Mouse (Mus musculus) midbrain, embryonic 14.5 days (tissue): ENCODE results near the gene Auh. TPM values are rescaled to one million over a fixed set of nuclear protein-coding genes. Genes with fewer than 3 reads are reported as not detected.

Source experiments
- ATAC-seq: fragments of 200-750 bp; cut with Nextera tagmentation; 2 replicates; pipeline ENCODE4 v1.8.0; 2017; ENCODE audit warnings: moderate number of reproducible peaks, moderate library complexity; ENCODE audit not compliant: low FRiP score, low TSS enrichment
- DNase-seq: peaks from one replicate; pipeline ENCODE4 v3.0.0-alpha.2; 2015
- H3K27ac ChIP-seq: fragments of 300-500 bp; sonication (generic); replicated peaks from 2 replicates; pipeline ENCODE4 v1.5.1; 2014; ENCODE audit warnings: mild to moderate bottlenecking, low read depth, low read length, moderate library complexity
- H3K27me3 ChIP-seq: fragments of 300-500 bp; sonication (generic); 2 replicates; pipeline ENCODE4 v1.6.1; 2014; ENCODE audit warnings: low read length, control low read depth, mixed read lengths; ENCODE audit not compliant: control insufficient read depth, insufficient read depth
- H3K36me3 ChIP-seq: fragments of 300-500 bp; sonication (generic); 2 replicates; pipeline ENCODE4 v1.6.1; 2014; ENCODE audit warnings: low read length, control low read depth; ENCODE audit not compliant: control insufficient read depth, insufficient read depth
- H3K4me1 ChIP-seq: fragments of 300-500 bp; sonication (generic); 2 replicates; pipeline ENCODE4 v1.6.1; 2014; ENCODE audit warnings: mild to moderate bottlenecking, antibody characterized with exemption, low read length, control low read depth; ENCODE audit not compliant: control insufficient read depth, insufficient read depth
- H3K4me2 ChIP-seq: fragments of 300-500 bp; sonication (generic); 2 replicates; pipeline ENCODE4 v1.6.1; 2014; ENCODE audit warnings: mild to moderate bottlenecking, low read length, moderate library complexity
- H3K4me3 ChIP-seq: fragments of 300-500 bp; sonication (generic); replicated peaks from 2 replicates; pipeline ENCODE4 v1.5.1; 2014; ENCODE audit warnings: low read depth, low read length
- H3K9ac ChIP-seq: fragments of 300-500 bp; sonication (generic); replicated peaks from 2 replicates; pipeline ENCODE4 v1.6.1; 2014; ENCODE audit warnings: mild to moderate bottlenecking, low read length, moderate library complexity
- H3K9me3 ChIP-seq: fragments of 300-500 bp; sonication (generic); 2 replicates; pipeline ENCODE4 v1.6.1; 2016; ENCODE audit warnings: low read length, control low read depth, mixed read lengths; ENCODE audit not compliant: control insufficient read depth
- WGBS: fragments of 180-500 bp; shearing (Covaris S2); extraction: QIAGEN DNeasy Blood & Tissue Kit; methylation state at CpG from one replicate; pipeline ENCODE4 v1.1.7; 2014; 5-methylcytosine and 5-hydroxymethylcytosine counted together
- polyA plus RNA-seq: library from polyadenylated mRNA; unstranded; fragments of >200 nt; fragmentation: Nextera tagmentation; extraction: Ambion mirVana; gene quantifications from 2 replicates; pipeline ENCODE4 v1.2.1, GENCODE M21; 2014

Gene Auh
- polyA plus RNA-seq, 1 experiment from 2014 or later = 49.5 TPM

GRCm38 (mm10) chr13:52972626-52973025 lies 43.1 kb upstream of the Auh start:
- no peak for ATAC-seq

GRCm38 (mm10) chr13:52970876-52971275 lies 41.4 kb upstream of the Auh start:
- H3K4me1 ChIP-seq = 0 out of 2 replicates have a peak, but pooled peaks cover 3% of the 10 kb centered on the region
- DNase-seq (no peak), ATAC-seq (no peak)
- H3K27ac ChIP-seq = no peak overlapping the region
- no peak overlapping the region for H3K9ac ChIP-seq
- H3K9me3 ChIP-seq = no peaks in the 10 kb centered on the region
- WGBS = 93% methylated on average over 6 of the region's 6 CpGs
- no peak overlapping the region for H3K4me2 ChIP-seq
- no peaks in the 10 kb centered on the region for H3K27me3 ChIP-seq
- peaks cover 28% of the 10 kb centered on the region for H3K36me3 ChIP-seq
- H3K4me3 ChIP-seq = no peak overlapping the region

More at GRCm38 (mm10) chr13:52972626-52973025, 43.1 kb upstream of the Auh start:
- no peak for DNase-seq
- no peak overlapping the region for H3K27ac ChIP-seq
- peaks cover 20% of the 10 kb centered on the region for H3K4me1 ChIP-seq
- H3K9me3 ChIP-seq = no peaks in the 10 kb centered on the region
- H3K4me2 ChIP-seq = no peak overlapping the region
- no peak overlapping the region for H3K9ac ChIP-seq
- H3K36me3 ChIP-seq = peaks cover 11% of the 10 kb centered on the region
- no peak overlapping the region for H3K4me3 ChIP-seq
- peaks cover 3% of the 10 kb centered on the region; the same call in 1 of the 2 replicates for H3K27me3 ChIP-seq
- WGBS = 93% methylated on average over 3 of the region's 3 CpGs

GRCm38 (mm10) chr13:52962922-52963321 lies 33.4 kb upstream of the Auh start:
- H3K27me3 ChIP-seq = no peaks in the 10 kb centered on the region
- DNase-seq = no peak
- H3K36me3 ChIP-seq = peaks cover 34% of the 10 kb centered on the region
- no peak overlapping the region for H3K4me2 ChIP-seq
- no peaks in the 10 kb centered on the region for H3K9me3 ChIP-seq
- H3K4me3 ChIP-seq = no peak overlapping the region
- H3K9ac ChIP-seq = no peak overlapping the region
- H3K27ac ChIP-seq = no peak overlapping the region
- no peaks in the 10 kb centered on the region for H3K4me1 ChIP-seq
- ATAC-seq = no peak
- WGBS = 90% methylated on average over 4 of the region's 4 CpGs

GRCm38 (mm10) chr13:52962361-52962760 lies 32.9 kb upstream of the Auh start:
- no peak overlapping the region for H3K9ac ChIP-seq
- peaks cover 28% of the 10 kb centered on the region for H3K36me3 ChIP-seq
- DNase-seq = no peak
- no peak for ATAC-seq
- H3K4me2 ChIP-seq = no peak overlapping the region
- H3K27ac ChIP-seq = no peak overlapping the region
- H3K4me3 ChIP-seq = no peak overlapping the region
- H3K9me3 ChIP-seq = no peaks in the 10 kb centered on the region
- H3K27me3 ChIP-seq = no peaks in the 10 kb centered on the region
- H3K4me1 ChIP-seq = no peaks in the 10 kb centered on the region
- 91% methylated on average over 6 of the region's 6 CpGs for WGBS

GRCm38 (mm10) chr13:52953779-52954553 lies 24.5 kb upstream of the Auh start:
- DNase-seq (no peak), ATAC-seq (no peak)
- no peaks in the 10 kb centered on the region for H3K4me1 ChIP-seq
- H3K27ac ChIP-seq = no peak overlapping the region
- WGBS = 64% methylated on average over 6 of the region's 6 CpGs
- no peak overlapping the region for H3K4me2 ChIP-seq
- no peaks in the 10 kb centered on the region for H3K27me3 ChIP-seq
- no peaks in the 10 kb centered on the region for H3K36me3 ChIP-seq
- H3K9ac ChIP-seq = no peak overlapping the region
- no peak overlapping the region for H3K4me3 ChIP-seq
- no peaks in the 10 kb centered on the region for H3K9me3 ChIP-seq

GRCm38 (mm10) chr13:52949211-52949610 lies 19.7 kb upstream of the Auh start:
- Histone ChIP-seq H3K9me3 (no peaks in the 10 kb centered on the region), H3K27me3 (no peaks in the 10 kb centered on the region), H3K27ac (no peak overlapping the region), H3K4me2 (no peak overlapping the region), H3K4me3 (no peak overlapping the region), H3K36me3 (no peaks in the 10 kb centered on the region), H3K9ac (no peak overlapping the region), H3K4me1 (no peaks in the 10 kb centered on the region)
- no peak for DNase-seq
- no peak for ATAC-seq
- 90% methylated on average over 3 of the region's 3 CpGs for WGBS

GRCm38 (mm10) chr13:52947545-52947944 lies 18.1 kb upstream of the Auh start:
- no peak overlapping the region for H3K9ac ChIP-seq

GRCm38 (mm10) chr13:52945769-52946168 lies 16.3 kb upstream of the Auh start:
- Histone ChIP-seq H3K9me3 (no peaks in the 10 kb centered on the region), H3K9ac (no peak overlapping the region), H3K27ac (no peak overlapping the region), H3K4me2 (no peak overlapping the region), H3K4me3 (no peak overlapping the region), H3K4me1 (no peaks in the 10 kb centered on the region), H3K36me3 (no peaks in the 10 kb centered on the region), H3K27me3 (no peaks in the 10 kb centered on the region)
- WGBS = 87% methylated on average over 9 of the region's 9 CpGs
- ATAC-seq = no peak
- no peak for DNase-seq

More at GRCm38 (mm10) chr13:52947545-52947944, 18.1 kb upstream of the Auh start:
- DNase-seq (no peak), ATAC-seq (no peak)
- Histone ChIP-seq H3K27ac (no peak overlapping the region), H3K9me3 (no peaks in the 10 kb centered on the region), H3K36me3 (no peaks in the 10 kb centered on the region), H3K4me1 (no peaks in the 10 kb centered on the region), H3K27me3 (no peaks in the 10 kb centered on the region), H3K4me2 (no peak overlapping the region), H3K4me3 (no peak overlapping the region)
- WGBS = 76% methylated on average over 4 of the region's 4 CpGs

GRCm38 (mm10) chr13:52944116-52944515 lies 14.6 kb upstream of the Auh start:
- Histone ChIP-seq H3K4me2 (no peak overlapping the region), H3K36me3 (no peaks in the 10 kb centered on the region), H3K27me3 (no peaks in the 10 kb centered on the region), H3K4me1 (no peaks in the 10 kb centered on the region), H3K9me3 (no peaks in the 10 kb centered on the region), H3K27ac (no peak overlapping the region), H3K4me3 (no peak overlapping the region), H3K9ac (no peak overlapping the region)
- no peak for ATAC-seq
- 80% methylated on average over 4 of the region's 4 CpGs for WGBS
- no peak for DNase-seq
